Mouse (Mus musculus) lung, postnatal 14 days (tissue): ENCODE results near the gene 9130008F23Rik.
A peak's percentile ranks its signal among the peaks of the same experiment; 100 is the strongest.

Experiments used
- DNase-seq: peaks from one replicate; pipeline ENCODE4 v3.0.0; 2021

Gene 9130008F23Rik

DNA sequence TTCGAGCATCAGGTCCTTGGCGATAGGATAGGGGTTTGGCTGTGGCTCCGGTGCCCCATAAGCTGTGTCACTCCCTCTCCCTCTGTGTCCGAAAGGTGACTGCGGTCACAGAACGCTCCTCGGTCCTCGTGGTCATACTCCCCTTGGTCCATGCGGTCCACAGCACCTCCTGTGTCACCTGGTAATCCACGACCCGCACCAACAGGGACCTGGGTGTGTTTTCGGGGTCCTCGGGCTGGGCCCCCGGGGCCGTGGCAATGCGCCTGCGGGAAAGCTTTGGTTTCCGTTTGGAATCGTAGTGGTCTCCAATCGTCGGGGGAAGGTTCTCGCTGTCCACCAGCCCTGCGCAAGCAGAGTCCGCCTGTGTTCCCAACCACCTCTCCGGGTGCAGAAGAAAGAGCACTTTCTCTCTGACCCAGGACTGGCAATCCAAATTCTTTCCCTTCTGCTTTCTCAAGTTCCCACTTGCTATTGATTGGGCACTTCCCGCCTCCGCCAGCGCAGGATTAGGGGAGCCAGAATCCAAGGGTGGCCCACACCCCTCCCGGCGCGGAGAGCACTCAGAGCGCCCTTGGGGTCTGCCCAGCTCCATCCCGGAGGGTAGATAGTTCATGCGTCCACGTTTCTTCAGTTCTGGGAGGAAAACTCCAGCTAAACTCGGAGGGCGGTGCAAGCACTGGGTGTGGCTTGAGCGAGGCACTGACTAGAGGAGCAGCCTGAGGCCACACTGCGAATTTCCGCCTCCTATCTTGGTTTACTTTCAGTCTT lies at the start of gene 9130008F23Rik:
Gene 9130008F23Rik (minus strand): TSS at position 636 of the 768 bp plus-strand sequence.
- peak; percentile 56 for DNase-seq

GRCm38 (mm10) chr17:40915499-40915898 lies 35.1 kb upstream of the 9130008F23Rik start:
- DNase-seq: no peak

GRCm38 (mm10) chr17:40914250-40914649 lies 33.9 kb upstream of the 9130008F23Rik start, which contains the start of gene Glyatl3:
Glyatl3 (minus strand) TSS chr17:40914350.
- DNase-seq: no peak

- no peak for DNase-seq
Observed at GRCm38 (mm10) chr17:40904721-40905154, 24.4 kb upstream of the 9130008F23Rik start.

- DNase-seq: peak; percentile 2
Observed at GRCm38 (mm10) chr17:40904056-40904597, 23.8 kb upstream of the 9130008F23Rik start.

GRCm38 (mm10) chr17:40903345-40903744 lies 23.0 kb upstream of the 9130008F23Rik start:
- no peak for DNase-seq

DNA sequence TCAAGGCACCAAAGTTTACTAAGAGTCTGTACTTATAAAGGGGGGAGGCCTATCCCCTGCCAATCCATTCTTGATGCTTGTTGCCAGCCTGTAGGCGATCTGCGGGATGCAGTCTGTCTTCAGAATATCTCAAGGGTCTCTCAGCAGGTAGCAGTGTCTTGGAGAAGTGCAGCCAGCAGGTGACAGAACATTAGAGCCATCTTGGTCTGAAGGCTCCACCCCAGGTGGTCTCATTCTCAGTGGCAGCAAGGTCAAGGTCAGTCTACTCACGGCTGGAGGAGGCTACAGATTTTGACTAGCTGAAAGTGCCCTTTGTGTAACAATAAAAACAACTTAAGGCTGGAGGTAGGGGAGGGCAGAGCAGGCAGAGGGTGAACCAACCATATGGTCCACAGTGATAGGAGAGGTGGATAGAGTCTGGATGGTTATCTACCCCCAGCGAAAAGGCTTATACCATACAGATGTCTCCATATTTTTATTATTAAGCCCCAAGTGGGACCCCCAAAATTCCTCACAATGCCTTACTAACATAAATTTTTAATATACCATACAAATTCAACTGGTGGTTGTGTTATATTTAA lies 19.5 kb upstream of the 9130008F23Rik start:
- no peak for DNase-seq

DNA sequence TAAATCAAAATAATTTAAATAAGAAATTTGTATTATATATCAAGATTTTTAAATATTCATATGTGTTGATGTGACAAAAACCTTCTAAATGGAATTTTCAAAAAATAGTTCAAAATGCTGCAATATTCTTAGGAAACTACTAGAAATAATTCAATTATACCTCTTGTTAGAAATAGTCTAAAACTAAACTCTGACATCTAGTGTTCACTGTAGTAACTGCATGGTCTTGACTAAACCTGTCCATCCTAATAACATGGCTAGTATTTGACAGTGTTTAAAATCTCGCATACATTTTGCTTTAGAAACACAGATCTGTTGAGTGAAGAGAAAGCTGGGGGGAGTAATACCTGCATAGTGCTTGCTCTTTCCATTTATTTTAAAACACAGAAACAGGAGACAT lies 16.5 kb upstream of the 9130008F23Rik start:
- DNase-seq: no peak

- no peak for DNase-seq
Observed at GRCm38 (mm10) chr17:40887849-40888536, 7.6 kb upstream of the 9130008F23Rik start.

DNA sequence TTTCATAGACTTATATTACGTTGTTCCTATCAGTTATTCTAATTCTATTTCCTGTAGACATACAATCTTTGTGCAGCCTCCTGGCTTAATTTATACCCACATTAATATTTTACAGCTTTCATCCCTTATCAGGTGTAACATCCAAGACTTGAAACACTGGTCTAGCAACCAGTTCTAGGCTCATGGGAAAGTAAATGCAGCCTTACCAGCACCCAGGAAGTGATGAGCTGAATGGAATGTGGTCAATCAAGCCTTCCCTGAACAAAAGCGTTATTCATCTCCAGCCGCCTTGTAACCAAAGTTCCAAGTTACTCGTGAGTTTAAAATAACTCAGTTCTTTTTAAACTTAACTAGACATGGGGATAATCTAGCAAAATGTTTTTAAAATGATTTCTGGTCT lies 4.8 kb upstream of the 9130008F23Rik start:
- DNase-seq: no peak

DNA sequence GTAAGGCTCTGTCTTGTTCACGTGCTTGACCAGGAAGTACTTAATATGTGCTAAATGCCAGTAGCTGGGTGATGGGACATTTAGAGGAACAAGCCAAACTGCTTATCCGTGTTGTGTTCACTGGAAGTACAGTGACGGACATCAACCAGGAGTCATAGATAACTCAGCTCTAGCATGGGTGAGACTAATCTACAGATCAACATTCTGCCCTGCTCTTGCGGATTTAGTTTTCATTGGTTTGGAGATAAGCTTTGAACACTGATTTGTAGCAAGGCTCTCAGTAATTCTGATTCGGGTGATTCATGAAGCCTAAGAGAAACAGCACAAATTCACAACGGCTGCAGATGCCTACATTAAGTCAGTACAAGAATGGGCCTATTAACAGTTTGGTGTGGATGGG lies 1.8 kb upstream of the 9130008F23Rik start:
- DNase-seq: no peak

- no peak for DNase-seq
Observed at GRCm38 (mm10) chr17:40879528-40879923, 833 bp downstream of the 9130008F23Rik start.

DNA sequence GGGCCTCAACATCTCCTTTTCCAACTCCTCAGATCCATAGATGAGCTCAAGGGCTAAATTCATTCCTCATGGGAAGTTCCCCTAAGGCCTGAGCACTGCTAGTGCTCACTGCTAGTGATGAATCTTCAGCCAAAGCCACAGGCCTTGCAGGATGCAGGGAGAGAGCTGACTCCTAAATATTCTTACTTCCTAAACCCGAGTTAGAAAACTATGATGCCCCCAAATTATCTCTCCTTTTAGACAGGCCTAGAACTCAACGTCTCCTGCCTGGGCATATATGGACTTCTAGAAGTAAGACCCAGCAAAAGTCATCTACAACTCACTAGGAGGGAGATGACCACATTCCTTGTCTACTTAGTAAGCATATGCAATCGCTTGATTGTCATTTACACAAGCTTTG lies 2.6 kb downstream of the 9130008F23Rik start:
- no peak for DNase-seq

DNA sequence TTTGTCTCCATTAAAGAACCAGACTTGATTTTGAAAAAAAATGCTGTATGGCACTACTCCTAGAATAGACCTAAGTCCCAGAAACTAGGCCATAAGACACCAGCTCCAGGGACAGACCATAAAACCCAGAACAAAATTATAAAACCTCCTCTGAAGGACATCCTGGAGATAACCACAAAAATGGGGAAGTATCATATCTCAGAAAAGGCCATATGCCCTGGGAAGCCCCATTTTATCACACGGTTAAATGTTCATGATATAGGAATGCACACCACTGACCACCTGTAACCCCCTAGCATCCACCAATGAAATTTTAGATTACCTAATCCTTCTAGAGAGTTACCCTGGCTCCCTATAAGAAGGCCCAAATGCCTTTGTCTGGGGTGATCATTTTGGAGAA lies 4.8 kb downstream of the 9130008F23Rik start:
- DNase-seq: no peak

- DNase-seq: no peak
Observed at GRCm38 (mm10) chr17:40874701-40875100, 5.7 kb downstream of the 9130008F23Rik start.

DNA sequence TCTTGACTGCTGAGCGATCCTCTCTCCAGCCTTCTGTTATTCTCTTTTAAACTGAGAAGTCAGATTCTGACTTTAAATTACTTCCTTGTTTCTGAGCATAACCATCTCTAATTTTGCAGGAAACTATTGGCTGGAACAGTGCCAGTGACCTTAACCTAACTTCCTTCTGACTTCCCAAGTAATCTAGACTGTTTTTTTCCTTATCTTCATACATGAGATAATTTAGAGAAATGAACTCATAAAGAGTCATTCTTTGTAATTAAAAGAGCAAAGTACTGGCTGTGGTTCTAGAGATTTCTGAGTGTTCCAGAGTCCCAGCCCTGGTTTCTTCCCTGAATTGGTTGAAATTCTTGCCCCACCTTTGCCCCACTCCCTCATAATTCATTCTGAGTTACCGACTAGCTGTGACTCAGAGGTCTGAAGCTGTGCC lies 6.8 kb downstream of the 9130008F23Rik start:
- no peak for DNase-seq

- no peak for DNase-seq
Observed at GRCm38 (mm10) chr17:40872626-40873025, 7.7 kb downstream of the 9130008F23Rik start.

DNA sequence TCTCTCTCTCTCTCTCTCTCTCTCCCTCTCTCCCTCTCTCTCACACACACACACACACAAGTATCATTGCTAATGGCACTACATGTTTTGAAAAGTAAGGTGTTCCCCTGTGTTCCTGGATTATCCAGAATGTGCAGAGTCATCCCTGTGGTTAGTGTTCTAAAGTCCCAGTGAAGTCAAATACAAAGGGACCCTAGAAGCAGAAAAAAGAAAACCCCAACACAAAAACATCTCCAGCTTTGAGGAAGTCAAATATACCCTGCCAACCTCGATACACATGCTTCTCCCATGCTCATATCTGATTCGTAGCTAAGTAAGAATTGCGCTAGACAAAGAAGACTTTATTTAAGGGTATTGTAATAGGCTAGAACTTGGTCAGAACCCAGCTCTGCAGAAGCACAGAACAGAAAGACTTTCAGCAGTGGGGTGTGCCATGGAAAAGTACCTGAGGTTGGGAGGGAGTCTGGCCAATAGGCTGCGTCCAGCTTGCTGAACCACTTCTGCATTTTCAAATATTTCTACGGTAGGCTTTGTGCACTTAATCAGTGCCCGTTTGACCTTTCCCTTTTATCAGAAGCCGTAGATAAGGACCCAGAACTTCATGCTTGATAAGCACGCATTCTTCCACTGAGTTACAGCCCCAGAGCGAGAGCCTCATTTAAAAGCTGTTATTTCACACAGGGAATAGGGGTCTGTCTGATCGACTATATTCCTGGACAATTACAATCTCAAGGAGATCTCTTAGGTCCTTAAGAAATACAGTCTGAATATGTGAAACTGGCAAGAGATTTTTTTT lies 11.2 kb downstream of the 9130008F23Rik start:
- DNase-seq: peak; percentile 6

DNA sequence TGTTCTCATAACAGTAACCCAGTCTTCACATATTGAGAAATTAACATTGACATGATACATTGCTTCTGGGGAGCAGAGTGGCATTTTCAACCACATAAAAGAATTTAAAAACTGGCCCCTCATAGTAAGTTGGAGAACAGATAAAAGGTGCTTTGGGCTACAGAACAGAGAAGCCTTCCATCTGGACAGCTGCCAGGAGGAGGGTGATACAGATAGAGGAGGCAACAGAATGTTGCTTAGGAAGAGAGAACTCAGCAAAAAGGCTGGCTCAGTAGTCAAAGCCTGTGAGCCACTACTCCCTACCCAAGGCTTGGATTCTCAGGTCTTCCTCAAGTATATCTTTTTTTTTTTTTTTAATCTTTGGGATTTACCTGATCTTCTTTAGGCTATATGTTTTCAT lies 25.3 kb downstream of the 9130008F23Rik start:
- DNase-seq: no peak

DNA sequence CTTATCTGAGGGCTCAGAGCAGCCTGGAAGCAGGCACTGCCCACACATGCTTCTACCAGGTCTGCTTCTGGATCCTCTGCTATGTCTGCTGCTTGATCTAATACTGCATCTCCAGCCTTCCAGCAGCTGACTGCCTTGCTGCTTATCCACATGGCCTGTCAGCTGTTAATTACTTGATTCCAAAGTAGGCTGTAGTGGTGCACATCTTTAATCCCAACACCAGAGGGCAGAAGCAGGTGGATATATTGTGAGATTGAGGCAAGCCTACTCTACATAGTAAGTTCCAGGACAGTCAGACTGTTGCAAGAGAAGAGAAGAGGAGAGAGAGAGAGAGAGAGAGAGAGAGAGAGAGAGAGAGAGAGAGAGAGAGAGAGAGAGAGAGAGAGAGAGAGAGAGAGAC lies 43.1 kb downstream of the 9130008F23Rik start:
- DNase-seq: peak; percentile 14

GRCm38 (mm10) chr17:40831870-40832269 lies 48.5 kb downstream of the 9130008F23Rik start:
- DNase-seq: no peak
